Mouse (Mus musculus) MN1 (cell line): ENCODE data around the gene Kif1a.
A peak's percentile ranks its signal among the peaks of the same experiment; 100 is the strongest.

Source experiments
- DNase-seq: peaks from one replicate; pipeline ENCODE4 v3.0.0-alpha.2; 2016; ENCODE audit warnings: low spot score

The Kif1a gene

GRCm38 (mm10) chr1:93092582-93092981, 9.2 kb downstream of the Kif1a start:
- DNase-seq, result no peak

- no peak for DNase-seq
These were observed 16.6 kb downstream of the Kif1a start for GRCm38 (mm10) chr1:93085136-93085535.

DNA sequence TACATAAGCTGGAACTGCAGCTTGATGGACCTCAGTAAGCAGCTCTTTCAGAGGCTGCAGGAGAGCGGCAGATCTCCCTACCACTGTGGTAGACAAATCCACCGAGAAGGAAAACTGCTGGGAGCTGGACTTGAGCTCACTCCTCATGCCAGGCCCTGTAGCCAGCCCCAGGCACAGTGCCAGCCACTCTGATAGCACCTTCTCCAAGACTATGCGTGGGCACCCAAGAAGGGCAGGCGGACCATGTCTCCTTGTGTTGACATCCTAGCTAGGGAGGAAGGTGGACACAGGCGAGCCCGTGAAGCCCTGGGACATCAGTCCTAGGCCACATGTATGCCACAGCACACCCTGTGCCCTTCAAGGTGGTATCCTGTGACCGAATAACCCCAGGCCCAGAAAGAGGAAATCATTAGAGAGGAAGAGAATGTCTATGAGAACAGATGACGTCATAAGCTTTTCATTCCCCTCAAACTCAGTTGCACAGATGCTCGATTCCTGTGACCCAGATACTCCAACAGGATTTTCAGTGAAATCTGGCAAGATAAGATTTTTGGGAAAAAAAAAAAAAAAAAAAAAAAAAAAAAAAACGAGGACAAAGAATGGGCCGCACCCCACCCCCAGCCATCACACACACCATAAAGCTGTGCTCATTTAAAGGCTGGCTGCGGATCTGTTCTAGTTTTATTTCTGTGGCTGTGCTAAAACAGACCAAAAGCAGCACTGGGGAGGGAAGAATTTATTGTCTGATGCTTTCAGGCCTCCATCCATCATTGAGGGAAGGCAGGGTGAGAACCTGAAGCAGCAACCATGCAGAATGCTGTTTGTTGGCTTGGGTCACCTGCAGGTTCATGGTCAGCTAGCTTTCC, 18.1 kb downstream of the Kif1a start:
- no peak for DNase-seq

DNA sequence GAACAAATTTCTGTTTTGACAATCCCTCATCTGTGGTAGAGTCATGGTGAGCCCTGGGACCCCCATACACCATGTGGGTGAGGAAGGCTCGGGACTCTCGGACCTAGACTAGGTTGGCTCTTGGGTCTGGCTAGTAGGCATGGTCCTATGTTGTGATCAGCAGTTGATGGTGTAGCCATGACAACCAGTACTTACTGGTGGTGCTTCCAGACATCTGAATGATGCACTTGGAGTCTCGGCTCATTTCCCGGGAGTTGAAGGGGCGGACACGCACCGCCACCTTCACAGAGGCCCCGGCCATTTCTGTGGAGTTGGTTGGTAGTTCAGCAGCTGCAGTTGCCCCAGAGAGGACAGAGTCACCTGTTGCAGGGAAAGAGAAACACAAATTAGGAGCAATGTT, 19.6 kb downstream of the Kif1a start:
- no peak for DNase-seq

DNA sequence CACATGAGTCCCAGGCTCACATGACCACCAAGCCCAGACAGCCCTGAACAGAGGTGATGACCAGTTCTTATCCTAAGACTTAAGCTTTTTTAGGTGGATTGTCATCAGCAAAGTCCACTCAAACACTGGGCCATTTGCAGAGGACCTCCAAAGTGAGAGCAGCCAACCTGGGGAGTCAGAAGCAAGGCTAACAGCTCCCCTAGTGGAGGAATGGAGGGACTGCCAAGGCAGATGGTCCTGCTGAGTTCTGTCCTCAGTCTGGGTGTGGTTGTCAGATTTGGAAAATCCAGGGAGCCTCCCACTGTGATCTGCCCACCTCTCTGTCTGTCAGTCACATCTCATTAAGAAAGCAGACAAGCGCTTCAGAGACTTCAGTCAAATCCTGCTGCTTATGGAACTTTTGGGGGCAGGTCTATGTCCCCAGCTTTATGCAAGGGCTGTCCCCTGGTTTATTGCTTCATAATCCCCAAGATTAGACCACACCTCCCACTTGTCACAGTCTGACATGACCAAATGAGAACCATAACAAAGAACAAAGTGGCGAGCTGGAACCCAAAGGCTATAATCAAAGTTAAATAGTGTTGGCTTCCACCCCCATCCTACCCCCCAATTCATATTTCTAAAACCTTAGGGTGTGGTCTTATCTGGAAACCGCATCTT, 20.7 kb downstream of the Kif1a start:
- peak; percentile 30 for DNase-seq

GRCm38 (mm10) chr1:93079602-93080001, 22.1 kb downstream of the Kif1a start:
- no peak for DNase-seq

DNA sequence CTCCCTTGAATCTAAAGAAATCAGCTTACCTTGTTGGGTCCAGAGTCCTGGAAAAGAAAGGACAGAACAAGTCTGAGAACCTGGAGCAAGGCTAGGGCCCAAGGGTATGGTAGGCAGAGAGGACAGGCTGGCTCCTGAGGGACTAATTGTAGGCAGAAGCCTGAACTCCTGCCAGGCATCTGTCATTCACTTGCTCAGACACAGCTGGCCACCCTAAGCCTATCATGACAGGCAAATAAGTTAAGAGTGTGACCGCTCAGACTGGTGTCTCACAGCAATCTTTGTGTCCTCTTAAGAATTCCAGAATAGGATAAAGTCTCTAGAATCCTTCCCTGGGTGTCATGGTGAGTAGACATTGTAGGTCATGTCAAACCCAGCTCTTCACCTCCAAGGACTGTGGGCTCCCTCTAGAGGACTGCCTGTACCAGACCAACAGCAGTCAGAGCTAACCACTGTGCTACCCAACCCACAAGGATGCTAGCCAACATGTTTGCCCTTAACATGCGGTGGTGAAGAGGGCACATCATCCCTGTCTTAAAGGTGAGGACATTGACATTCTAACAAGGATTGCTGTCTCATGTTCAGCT, 29.4 kb downstream of the Kif1a start:
- DNase-seq, result no peak

DNA sequence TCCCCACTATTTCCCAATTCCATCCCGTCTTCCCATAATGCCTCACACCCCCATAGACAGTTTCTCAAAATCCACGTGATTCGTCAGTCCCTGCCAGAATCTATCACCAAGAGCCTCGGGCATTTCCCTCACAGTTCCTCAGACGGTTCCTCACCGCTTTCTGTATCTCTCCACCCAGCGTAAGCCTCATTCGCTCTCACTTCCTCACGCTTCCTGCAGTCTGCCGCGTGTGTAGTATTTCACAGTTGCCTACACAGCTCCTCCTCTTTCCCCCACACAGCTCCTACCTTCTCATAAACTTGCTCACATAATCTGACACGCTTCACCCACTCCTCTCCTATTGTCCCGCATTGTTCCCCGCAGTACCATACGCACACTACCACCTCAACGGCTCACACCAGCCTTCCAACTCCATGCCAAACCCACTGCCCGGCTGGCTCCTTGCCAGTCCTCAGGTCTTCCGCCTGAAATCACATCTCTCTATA, 30.2 kb downstream of the Kif1a start:
- no peak for DNase-seq

GRCm38 (mm10) chr1:93070881-93071280, 30.9 kb downstream of the Kif1a start:
- no peak for DNase-seq

DNA sequence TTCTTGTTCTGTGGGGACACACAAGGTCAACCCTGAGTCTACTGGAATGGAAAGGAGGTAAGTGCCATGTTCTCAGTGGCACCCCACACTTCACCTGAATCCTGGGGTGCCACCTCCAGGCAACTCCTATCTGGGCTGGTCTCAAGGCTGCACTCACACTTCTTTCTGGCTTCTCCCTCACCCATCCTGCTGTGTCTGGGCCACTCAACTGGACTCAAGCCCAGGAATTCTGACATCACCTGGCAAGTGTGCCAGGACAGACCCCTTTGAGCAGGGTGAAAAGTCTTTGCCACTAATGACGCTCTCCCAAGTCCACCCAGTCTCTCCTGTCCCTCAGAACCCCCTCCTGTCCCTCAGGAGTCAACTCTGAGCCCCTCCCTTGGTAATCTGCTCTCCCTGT, 33.2 kb downstream of the Kif1a start:
- peak; percentile 20 for DNase-seq

DNA sequence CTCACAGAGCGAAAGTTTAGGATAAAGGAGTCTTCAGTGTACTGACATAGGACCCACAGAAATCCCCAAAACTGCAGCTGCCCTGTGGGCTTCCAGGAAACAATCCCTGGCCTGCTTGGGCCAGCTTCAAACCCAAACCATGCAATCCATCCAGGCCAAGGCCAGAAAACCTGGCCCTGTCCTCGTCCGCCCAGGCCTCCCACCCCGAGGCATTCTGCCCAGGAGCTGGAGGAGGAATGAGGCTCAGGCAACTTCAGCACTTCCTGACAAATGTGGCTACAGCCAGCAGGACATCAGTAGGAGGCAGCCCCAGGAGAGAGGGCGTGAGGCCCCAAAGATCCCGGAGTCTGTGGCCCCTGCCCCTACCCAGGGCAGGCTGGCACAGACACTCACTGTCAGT, 36.1 kb downstream of the Kif1a start:
- DNase-seq, result no peak

- DNase-seq, result peak; percentile 30
These were observed 38.1 kb downstream of the Kif1a start for GRCm38 (mm10) chr1:93063694-93064093.

- DNase-seq, result no peak
These were observed 50.5 kb downstream of the Kif1a start for GRCm38 (mm10) chr1:93051124-93051833.

GRCm38 (mm10) chr1:93050071-93050470, 51.7 kb downstream of the Kif1a start:
- no peak for DNase-seq

DNA sequence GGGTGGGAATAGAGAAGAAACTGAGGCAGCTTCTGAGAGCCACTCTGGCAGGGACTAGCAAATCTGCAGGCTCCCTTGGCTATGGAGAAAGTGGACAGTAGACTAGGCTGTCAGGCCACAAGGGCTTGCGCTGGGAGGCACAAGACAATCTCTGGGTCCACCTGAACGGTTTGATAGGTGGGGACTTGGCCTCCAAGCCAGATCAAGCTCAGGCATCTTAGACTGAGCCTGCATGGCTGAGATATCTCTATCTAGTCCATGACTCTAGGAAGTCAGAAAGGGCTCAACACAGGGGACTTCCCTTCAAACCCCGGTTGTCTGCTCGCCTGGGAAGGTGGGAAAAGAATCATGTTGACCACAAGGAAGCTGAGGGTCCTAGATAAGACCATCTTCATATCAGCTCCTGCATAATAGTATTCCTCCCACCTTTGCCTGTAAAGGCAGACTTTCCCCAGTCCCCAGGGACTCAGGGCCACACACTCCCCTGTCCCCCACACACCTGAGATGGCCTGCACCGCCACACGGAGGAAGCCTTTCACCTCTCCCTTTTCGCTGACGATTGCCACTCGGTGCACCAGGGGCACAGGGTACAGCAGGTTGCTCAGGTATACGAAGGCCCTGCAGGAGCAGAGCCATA, 55.5 kb downstream of the Kif1a start:
- no peak for DNase-seq

- no peak for DNase-seq
These were observed 65.8 kb downstream of the Kif1a start for GRCm38 (mm10) chr1:93035981-93036380.

DNA sequence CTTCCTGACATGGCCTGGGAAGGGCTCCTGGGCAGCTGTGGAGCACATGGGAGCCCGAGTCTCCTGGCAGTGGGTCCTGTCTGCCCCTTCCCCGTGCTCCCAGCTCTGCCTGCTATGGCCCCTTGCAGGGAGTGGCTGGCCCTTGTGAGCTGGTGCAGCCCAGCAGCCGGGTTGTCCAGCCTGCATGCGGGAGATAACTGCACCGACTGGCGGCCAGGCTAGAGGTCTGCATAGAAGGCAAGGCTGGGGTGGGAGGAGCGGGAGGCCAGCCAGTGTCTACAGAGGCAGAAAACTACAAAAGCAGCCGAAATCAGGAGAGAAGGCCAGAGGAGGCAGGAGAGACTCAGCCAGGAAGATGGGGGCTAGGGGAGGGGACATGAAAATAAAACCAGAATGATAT, 67.8 kb downstream of the Kif1a start:
- no peak for DNase-seq

DNA sequence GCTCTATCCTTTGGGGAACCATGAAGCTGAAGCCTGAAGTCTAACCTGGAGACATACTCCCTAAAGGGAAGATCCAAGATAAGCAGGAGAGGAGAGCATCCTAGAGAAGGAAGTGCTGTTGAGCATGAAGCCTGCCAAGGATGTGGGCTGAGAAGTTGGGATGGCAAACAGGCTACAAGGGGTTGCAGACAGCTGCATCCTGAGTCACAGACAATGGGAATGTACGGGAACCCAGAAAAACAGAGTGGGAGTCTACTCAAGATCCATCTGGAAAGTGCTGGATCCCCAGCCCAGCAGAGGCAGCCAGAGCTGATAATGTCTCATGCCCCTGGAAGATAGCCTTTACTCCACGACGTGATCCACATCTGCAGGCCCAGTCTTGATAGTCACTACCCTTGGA, 70.6 kb downstream of the Kif1a start:
- DNase-seq, result no peak

- no peak for DNase-seq
These were observed 71.7 kb downstream of the Kif1a start for GRCm38 (mm10) chr1:93030060-93030459.

- DNase-seq, result no peak
These were observed 72.4 kb downstream of the Kif1a start for GRCm38 (mm10) chr1:93029387-93029786.

DNA sequence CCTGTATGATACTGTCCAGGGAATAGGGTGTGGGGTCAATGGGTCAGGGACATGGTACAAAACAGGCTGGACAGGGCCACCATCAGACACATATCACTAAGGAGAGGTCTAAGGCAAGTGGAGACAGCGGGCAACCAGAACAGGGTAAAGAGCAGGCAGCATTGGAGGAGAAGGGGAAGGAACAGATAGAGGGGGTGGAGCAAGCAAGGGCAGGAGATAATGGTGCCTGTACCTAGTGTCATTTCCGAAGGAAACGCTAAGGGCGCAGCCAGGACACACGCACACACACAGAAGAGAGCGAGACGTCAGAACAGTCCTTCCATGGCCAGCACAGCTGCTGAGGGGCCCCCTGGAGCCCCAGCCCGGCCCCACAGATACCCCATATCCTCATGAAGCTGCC, 75.2 kb downstream of the Kif1a start:
- DNase-seq, result no peak

- DNase-seq, result no peak
These were observed 81.1 kb downstream of the Kif1a start for GRCm38 (mm10) chr1:93020602-93021001.
